Mouse (Mus musculus): Measurements from ENCODE around the gene Slc10a7.
"Not testable (repeated sequence)": the region's sequence is repeated elsewhere in the genome, so short reads cannot be mapped to it uniquely, and the experiment has no call there.

Gene Slc10a7

GRCm38 (mm10) chr8:78668206-78668605 lies 159.1 kb downstream of the Slc10a7 start:
- no peak for DNase-seq (ENCODE audit: low read depth)

GRCm38 (mm10) chr8:78670241-78670640 lies 161.1 kb downstream of the Slc10a7 start:
- DNase-seq (ENCODE audit: low read depth): no peak

- no peak for DNase-seq (ENCODE audit: low read depth)
These were observed 169.5 kb downstream of the Slc10a7 start for GRCm38 (mm10) chr8:78678541-78679219.

GRCm38 (mm10) chr8:78690795-78691194 lies 181.6 kb downstream of the Slc10a7 start:
- DNase-seq (ENCODE audit: low read depth): no peak

- no peak for DNase-seq (ENCODE audit: low read depth)
These were observed 189.2 kb downstream of the Slc10a7 start for GRCm38 (mm10) chr8:78698331-78698741.

GRCm38 (mm10) chr8:78703068-78703820 lies 194.1 kb downstream of the Slc10a7 start:
- no peak for DNase-seq (ENCODE audit: low read depth)

- no peak for DNase-seq (ENCODE audit: low read depth)
These were observed 196.8 kb downstream of the Slc10a7 start for GRCm38 (mm10) chr8:78705980-78706379.

- no peak for DNase-seq (ENCODE audit: low read depth)
These were observed 200.9 kb downstream of the Slc10a7 start for GRCm38 (mm10) chr8:78709948-78710644.

GRCm38 (mm10) chr8:78710961-78711360 lies 201.8 kb downstream of the Slc10a7 start:
- no peak for DNase-seq (ENCODE audit: low read depth)

- DNase-seq (ENCODE audit: low read depth): no peak
These were observed 205.7 kb downstream of the Slc10a7 start for GRCm38 (mm10) chr8:78714880-78715279.

GRCm38 (mm10) chr8:78716546-78716945 lies 207.4 kb downstream of the Slc10a7 start:
- DNase-seq (ENCODE audit: low read depth): no peak

- DNase-seq (ENCODE audit: low read depth): not testable (repeated sequence)
These were observed 208.0 kb downstream of the Slc10a7 start for GRCm38 (mm10) chr8:78717191-78717590.

- DNase-seq (ENCODE audit: low read depth): peak; percentile 10
These were observed 210.3 kb downstream of the Slc10a7 start for GRCm38 (mm10) chr8:78719279-78720040.

GRCm38 (mm10) chr8:78720041-78720414 lies 210.9 kb downstream of the Slc10a7 start:
- no peak for DNase-seq (ENCODE audit: low read depth)

GRCm38 (mm10) chr8:78721576-78721975 lies 212.4 kb downstream of the Slc10a7 start:
- no peak for DNase-seq (ENCODE audit: low read depth)

- no peak for DNase-seq (ENCODE audit: low read depth)
These were observed 213.1 kb downstream of the Slc10a7 start for GRCm38 (mm10) chr8:78722201-78722600.

- no peak for DNase-seq (ENCODE audit: low read depth)
These were observed 215.7 kb downstream of the Slc10a7 start for GRCm38 (mm10) chr8:78724832-78725231.

GRCm38 (mm10) chr8:78728240-78728639 lies 219.1 kb downstream of the Slc10a7 start:
- no peak for DNase-seq (ENCODE audit: low read depth)

- no peak for DNase-seq (ENCODE audit: low read depth)
These were observed 223.3 kb downstream of the Slc10a7 start for GRCm38 (mm10) chr8:78732410-78732809.

GRCm38 (mm10) chr8:78732995-78733512 lies 223.9 kb downstream of the Slc10a7 start:
- no peak for DNase-seq (ENCODE audit: low read depth)

- no peak for DNase-seq (ENCODE audit: low read depth)
These were observed 225.8 kb downstream of the Slc10a7 start for GRCm38 (mm10) chr8:78734721-78735517.

Data from naive thymus-derived CD4-positive, alpha-beta T cell, adult 2 months (primary cell).